In the genomic region with DNA sequence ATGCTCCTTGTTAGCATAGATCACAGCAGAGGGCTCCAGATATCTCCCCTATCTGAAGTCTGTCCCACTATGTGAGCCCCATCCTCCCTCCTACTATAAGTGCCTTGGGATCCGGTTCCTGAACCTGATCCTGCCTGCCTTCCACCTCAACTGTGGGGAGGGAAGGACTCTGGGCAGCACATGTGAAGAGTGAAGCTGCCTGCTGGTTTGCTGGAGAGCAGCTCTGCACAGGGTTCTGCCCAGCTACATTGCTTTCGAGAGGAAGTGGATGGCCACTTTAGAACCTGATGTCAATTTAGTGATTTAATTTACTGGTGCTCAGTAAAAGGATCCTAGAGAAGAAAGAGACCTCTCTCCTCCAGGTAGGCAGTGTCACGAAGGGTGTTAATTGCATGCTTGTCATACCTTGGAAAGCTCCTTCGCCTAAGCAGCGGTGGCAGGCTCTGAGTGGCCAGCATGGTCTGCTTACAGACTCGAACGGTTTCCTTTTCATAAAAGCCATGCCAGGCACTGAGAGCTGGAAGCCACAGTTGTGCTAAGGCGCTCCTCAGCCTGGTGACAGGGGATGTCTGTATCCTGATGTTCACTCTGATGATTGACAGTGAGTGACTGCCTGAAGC, we compare ENCODE assay signal across 23 mouse cellular contexts. TPM values are rescaled to one million over a fixed set of nuclear protein-coding genes. Genes with fewer than 3 reads are reported as not detected.
DNase-seq lines count a peak whose midpoint lies in the region; ATAC-seq and TF ChIP-seq lines count a peak whose summit lies in the region.
"Had no signal": no experiment of that assay in that cellular context is flagged by ENCODE, and none has a peak within 500 bp of the region (broad histone marks: within the 10 kb centered on the region; RNA-seq: fewer than 3 reads in every experiment).

No protein-coding gene starts in this region.

- H3K9ac ChIP-seq in hindbrain, embryonic 13.5 days, result no peak overlapping the region
- H3K9ac ChIP-seq in lung, embryonic 14.5 days, result no peak overlapping the region
- no peak overlapping the region for H3K9ac ChIP-seq in limb, embryonic 13.5 days
- H3K9ac ChIP-seq: midbrain, embryonic 12.5 days had no signal

- no peak for TF ChIP-seq CTCF in lung, embryonic 14.5 days (IDR thresholded peaks at IDR 0.05; ENCODE audit: low read depth)

- DNase-seq in hindbrain, embryonic 10.5 days (ENCODE audit: low spot score), result peak; percentile 1
- peak; percentile 29 for DNase-seq in lung, embryonic 14.5 days
- no peak for DNase-seq in lung, postnatal 14 days
- peak; percentile 31 for DNase-seq in testis, postnatal 10 days (ENCODE audit: low spot score)
- no peak for DNase-seq in testis, postnatal 14 days (ENCODE audit: low spot score)
- no peak for DNase-seq in spleen, postnatal 10 days (ENCODE audit: low spot score in 2 of 2)
- DNase-seq: B cell, adult 2 months; cerebellum, adult 11-12 months; cerebellum, postnatal 10 days; right cerebral cortex, postnatal 14 days; spleen, adult 18-20 months; thymus, adult 18-20 months had no signal

- H3K36me3 ChIP-seq in hindbrain, embryonic 10.5 days, result no peaks in the 10 kb centered on the region
- no peaks in the 10 kb centered on the region for H3K36me3 ChIP-seq in hindbrain, embryonic 13.5 days
- no peaks in the 10 kb centered on the region for H3K36me3 ChIP-seq in lung, embryonic 14.5 days (ENCODE audit: insufficient read depth)
- H3K36me3 ChIP-seq in limb, embryonic 13.5 days, result no peaks in the 10 kb centered on the region
- H3K36me3 ChIP-seq: G1E; midbrain, embryonic 12.5 days had no signal

- no peak overlapping the region for H3K4me2 ChIP-seq in hindbrain, embryonic 13.5 days
- H3K4me2 ChIP-seq in lung, embryonic 14.5 days, result no peak overlapping the region
- H3K4me2 ChIP-seq in limb, embryonic 13.5 days (replicated peaks), result no peak overlapping the region
- H3K4me2 ChIP-seq: heart, embryonic 11.5 days; midbrain, embryonic 12.5 days had no signal

- H3K9me3 ChIP-seq in hindbrain, embryonic 10.5 days, result no peaks in the 10 kb centered on the region
- H3K9me3 ChIP-seq in hindbrain, embryonic 13.5 days, result no peaks in the 10 kb centered on the region
- no peaks in the 10 kb centered on the region for H3K9me3 ChIP-seq in lung, embryonic 14.5 days (ENCODE audit: low read depth, low read length)
- H3K9me3 ChIP-seq in limb, embryonic 13.5 days, result no peaks in the 10 kb centered on the region
- H3K9me3 ChIP-seq: midbrain, embryonic 12.5 days had no signal

- no peaks in the 10 kb centered on the region for H3K4me1 ChIP-seq in hindbrain, embryonic 10.5 days (replicated peaks)
- H3K4me1 ChIP-seq in hindbrain, embryonic 13.5 days (replicated peaks), result no peaks in the 10 kb centered on the region
- H3K4me1 ChIP-seq in lung, embryonic 14.5 days (ENCODE audit: insufficient read depth), result no peaks in the 10 kb centered on the region
- no peaks in the 10 kb centered on the region for H3K4me1 ChIP-seq in limb, embryonic 13.5 days
- H3K4me1 ChIP-seq: midbrain, embryonic 12.5 days had no signal

- no peak overlapping the region for H3K4me3 ChIP-seq in hindbrain, embryonic 10.5 days
- H3K4me3 ChIP-seq in hindbrain, embryonic 13.5 days, result no peak overlapping the region
- H3K4me3 ChIP-seq in lung, embryonic 14.5 days (ENCODE audit: low read depth, low read length), result no peak overlapping the region
- H3K4me3 ChIP-seq in limb, embryonic 13.5 days, result no peak overlapping the region
- H3K4me3 ChIP-seq: midbrain, embryonic 12.5 days had no signal

- no peak overlapping the region for H3K27ac ChIP-seq in hindbrain, embryonic 10.5 days
- no peak overlapping the region for H3K27ac ChIP-seq in hindbrain, embryonic 13.5 days
- H3K27ac ChIP-seq in lung, embryonic 14.5 days (ENCODE audit: low read depth), result no peak overlapping the region
- H3K27ac ChIP-seq in limb, embryonic 13.5 days, result no peak overlapping the region
- H3K27ac ChIP-seq: midbrain, embryonic 12.5 days had no signal

- no peaks in the 10 kb centered on the region for H3K27me3 ChIP-seq in hindbrain, embryonic 10.5 days (ENCODE audit: insufficient read depth, poor library complexity, severe bottlenecking)
- H3K27me3 ChIP-seq in hindbrain, embryonic 13.5 days, result no peaks in the 10 kb centered on the region
- no peaks in the 10 kb centered on the region for H3K27me3 ChIP-seq in lung, embryonic 14.5 days (ENCODE audit: insufficient read depth, low read length)
- H3K27me3 ChIP-seq in limb, embryonic 13.5 days, result no peaks in the 10 kb centered on the region
- H3K27me3 ChIP-seq: CH12.LX; midbrain, embryonic 12.5 days had no signal

- 74% methylated on average over 8 of the region's 8 CpGs for WGBS in hindbrain, embryonic 10.5 days
- 78% methylated on average over 8 of the region's 8 CpGs for WGBS in hindbrain, embryonic 13.5 days
- WGBS in lung, embryonic 14.5 days, result 38% methylated on average over 8 of the region's 8 CpGs
- WGBS in limb, embryonic 13.5 days, result 44% methylated on average over 8 of the region's 8 CpGs

- ATAC-seq in hindbrain, embryonic 13.5 days (ENCODE audit: low FRiP score), result no peak
- ATAC-seq in lung, embryonic 14.5 days (ENCODE audit: insufficient read depth), result peak; percentile 38; the same call in 1 of the 2 replicates
- 0 out of 2 replicates have a peak, but pooled peaks have one; percentile 24 for ATAC-seq in limb, embryonic 13.5 days (ENCODE audit: low FRiP score, low read depth)
- ATAC-seq: Patski had no signal

RNA-seq across cellular contexts. Expression of gene Rasgrf1, which starts 45.3 kb away (rescaled TPM):
- 0.12 and 0.13 TPM in 2 replicates for polyA plus RNA-seq in hindbrain, embryonic 10.5 days (2016; fragmentation: Nextera tagmentation; extraction: Ambion mirVana)
- 1.8 and 2.1 TPM in 2 replicates for polyA plus RNA-seq in hindbrain, embryonic 13.5 days (2015; fragmentation: Nextera tagmentation; extraction: Ambion mirVana)
- 0.46 and 0.53 TPM in 2 replicates for polyA plus RNA-seq in lung, embryonic 14.5 days (2014; fragmentation: Nextera tagmentation; extraction: Ambion mirVana)
- 0.34 and 0.54 TPM in 2 replicates for polyA plus RNA-seq in limb, embryonic 13.5 days (2015; fragmentation: Nextera tagmentation; extraction: Ambion mirVana)
- polyA plus RNA-seq: embryonic facial prominence, embryonic 11.5 days; forebrain, embryonic 11.5 days; G1E; heart, postnatal 0 days; neural tube, embryonic 11.5 days; Patski had no signal

Comparison
In these comparisons a context has a peak if more than half of its experiments do, and no peak if none do; other contexts are left out.
1. DNase-seq: peak in hindbrain, embryonic 10.5 days (single experiment), lung, embryonic 14.5 days (single experiment) and testis, postnatal 10 days (single experiment); none in lung, postnatal 14 days (single experiment), testis, postnatal 14 days (single experiment) and spleen, postnatal 10 days (0 of 2).